Mouse (Mus musculus): ENCODE data around the gene Ccz1.

- TF ChIP-seq POLR2A (IDR thresholded peaks at IDR 0.05; ENCODE audit: borderline replicate concordance, control insufficient read depth, low read depth, low read length) = no peak
- TF ChIP-seq CTCF (IDR thresholded peaks at IDR 0.05; ENCODE audit: control insufficient read depth, insufficient read depth, low read length) = no peak
Observed at GRCm38 (mm10) chr5:143987596-143987995, 27.1 kb downstream of the Ccz1 start.
